8 mouse cellular contexts compared by ENCODE assay signal in the genomic region with DNA sequence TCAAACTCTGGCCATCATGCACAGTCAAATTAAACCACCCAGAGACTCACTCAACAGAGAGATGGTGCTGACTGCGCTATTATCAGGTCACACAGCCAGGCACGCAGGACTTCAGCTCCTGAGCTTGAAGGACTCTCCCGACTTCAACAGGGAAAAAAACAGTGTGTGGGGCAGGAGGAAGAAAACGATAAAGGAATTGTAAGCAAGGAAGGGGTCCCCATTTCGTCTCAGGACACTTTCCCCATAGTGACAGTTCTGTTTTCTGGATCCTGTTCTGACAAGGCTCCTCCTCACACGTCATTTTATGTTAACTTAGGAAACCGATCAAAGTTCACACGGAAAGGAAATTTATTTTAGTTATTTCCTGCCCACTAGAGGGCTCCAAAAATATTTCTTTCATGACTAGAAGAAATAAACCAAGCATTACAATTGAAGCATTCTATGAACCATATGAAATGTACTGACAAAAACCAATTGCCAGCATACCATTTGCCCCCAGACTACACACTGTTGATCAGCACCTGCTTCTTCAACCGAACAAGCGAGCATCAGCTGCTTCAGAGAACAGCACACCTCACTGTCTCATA. TPM values are rescaled to one million over a fixed set of nuclear protein-coding genes. Genes with fewer than 3 reads are reported as not detected.
DNase-seq lines count a peak whose midpoint lies in the region; ATAC-seq and TF ChIP-seq lines count a peak whose summit lies in the region.

No protein-coding gene starts in this region.

- peaks cover 49% of the 10 kb centered on the region for H3K4me1 ChIP-seq in heart, embryonic 12.5 days (replicated peaks)
- peaks cover 15 to 62% of the 10 kb centered on the region in 2 experiments for H3K4me1 ChIP-seq in CH12.LX (ENCODE audit: control insufficient read depth in 1 of 2, insufficient read depth in 2 of 2)
- peaks cover 30% of the 10 kb centered on the region for H3K4me1 ChIP-seq in embryonic facial prominence, embryonic 14.5 days (ENCODE audit: control insufficient read depth, insufficient read depth, low read length)
- H3K4me1 ChIP-seq in liver, postnatal 0 days (ENCODE audit: insufficient read depth): peaks cover 31% of the 10 kb centered on the region
- peaks cover 16% of the 10 kb centered on the region for H3K4me1 ChIP-seq in thymus, adult 2 months (replicated peaks; ENCODE audit: control insufficient read depth, insufficient read depth, low read length)

- intact Hi-C loops in heart, postnatal 36 days (cut with DNase I): loop anchor here (1.0 to 10.0 kb wide), 2 partner anchors 213 to 245 kb away; no protein-coding TSS in a partner anchor

- H3K9ac ChIP-seq in heart, embryonic 12.5 days: no peak overlapping the region
- no peak overlapping the region for H3K9ac ChIP-seq in CH12.LX (ENCODE audit: insufficient read depth, low read depth)
- H3K9ac ChIP-seq in embryonic facial prominence, embryonic 14.5 days (ENCODE audit: low read depth, low read length): no peak overlapping the region
- H3K9ac ChIP-seq in liver, postnatal 0 days (replicated peaks): peak overlapping the region; percentile 9; the same call in 1 of the 2 replicates

- H3K36me3 ChIP-seq in heart, embryonic 12.5 days: no peaks in the 10 kb centered on the region
- H3K36me3 ChIP-seq in CH12.LX (replicated peaks in 1 of 2; ENCODE audit: control insufficient read depth in 1 of 2, insufficient read depth in 1 of 2, low read length in 1 of 2): peaks cover 0 to 10% of the 10 kb centered on the region in 2 experiments
- H3K36me3 ChIP-seq in embryonic facial prominence, embryonic 14.5 days (ENCODE audit: control insufficient read depth, insufficient read depth, low read length): no peaks in the 10 kb centered on the region
- H3K36me3 ChIP-seq in liver, postnatal 0 days (replicated peaks; ENCODE audit: insufficient read depth, low read length): no peaks in the 10 kb centered on the region
- H3K36me3 ChIP-seq in thymus, adult 2 months (ENCODE audit: control insufficient read depth, insufficient read depth, low read length): no peaks in the 10 kb centered on the region

- no peak overlapping the region for H3K27ac ChIP-seq in heart, embryonic 12.5 days (ENCODE audit: poor library complexity, severe bottlenecking)
- H3K27ac ChIP-seq in CH12.LX (ENCODE audit: insufficient read depth, low read depth): no peak overlapping the region
- peak overlapping the region; percentile 29; the same call in 1 of the 2 replicates for H3K27ac ChIP-seq in embryonic facial prominence, embryonic 14.5 days (replicated peaks; ENCODE audit: low read depth, low read length)
- peak overlapping the region; percentile 81 for H3K27ac ChIP-seq in liver, postnatal 0 days (ENCODE audit: low read depth)
- H3K27ac ChIP-seq in thymus, adult 2 months (ENCODE audit: control insufficient read depth, insufficient read depth, low read length): no peak overlapping the region

- 0 out of 2 replicates have a peak overlapping the region, but pooled peaks have one; percentile 15 for H3K4me2 ChIP-seq in heart, embryonic 12.5 days
- H3K4me2 ChIP-seq in CH12.LX (ENCODE audit: insufficient read depth, low read depth, poor library complexity, severe bottlenecking): no peak overlapping the region; the same call in 1 of the 2 replicates
- peak overlapping the region; percentile 23 for H3K4me2 ChIP-seq in embryonic facial prominence, embryonic 14.5 days (ENCODE audit: low read depth, low read length)
- peak overlapping the region; percentile 49 for H3K4me2 ChIP-seq in liver, postnatal 0 days (ENCODE audit: low read depth, low read length)

- no peak overlapping the region for H3K4me3 ChIP-seq in heart, embryonic 12.5 days
- peak overlapping the region in 1 of 3 experiments; percentile 14 for H3K4me3 ChIP-seq in CH12.LX (replicated peaks in 1 of 3; ENCODE audit: low read depth in 2 of 3, low read length in 2 of 3, poor library complexity in 1 of 3)
- no peak overlapping the region for H3K4me3 ChIP-seq in embryonic facial prominence, embryonic 14.5 days (ENCODE audit: low read depth, low read length)
- H3K4me3 ChIP-seq in liver, postnatal 0 days (ENCODE audit: low read depth, low read length): no peak overlapping the region
- no peak overlapping the region for H3K4me3 ChIP-seq in thymus, adult 2 months (ENCODE audit: control insufficient read depth, insufficient read depth, low read length)

- TF ChIP-seq RAD21 in CH12.LX (IDR thresholded peaks at IDR 0.05; ENCODE audit: low read depth, low read length): peak; percentile 61

- dilution Hi-C loops in CH12.LX (cut with MboI; ENCODE audit: extremely low pct_ligation_motif_present, extremely low pct_unique_long_range_greater_than_20kb, low sequenced_read_pairs): no loop called here

- DNase-seq in heart, postnatal 36 days: no peak
- peak; percentile 53 for DNase-seq in CH12.LX (ENCODE audit: extremely low read depth)
- peak; percentile 74 for DNase-seq in embryonic facial prominence, embryonic 14.5 days (ENCODE audit: low spot score)
- DNase-seq in liver, postnatal 0 days: no peak
- DNase-seq in cerebellum, adult 9-11 months: no peak
- no peak for DNase-seq in thymus, adult 2 months

- ATAC-seq in heart, embryonic 12.5 days (ENCODE audit: insufficient number of reproducible peaks, low FRiP score): no peak
- no peak for ATAC-seq in embryonic facial prominence, embryonic 14.5 days (ENCODE audit: low read depth)
- ATAC-seq in liver, postnatal 0 days: no peak
- ATAC-seq in granulocyte monocyte progenitor cell, adult 5-6 weeks (replicated peaks; ENCODE audit: poor library complexity, severe bottlenecking): no peak

- TF ChIP-seq CTCF in CH12.LX (conservative IDR thresholded peaks at IDR 0.05 in 1 of 2, IDR thresholded peaks at IDR 0.05 in 1 of 2; ENCODE audit: low read depth in 2 of 2, low read length in 2 of 2): peak in 1 of 2 experiments; percentile 67; a peak in 2 of 4 replicates
- peak; percentile 41 for TF ChIP-seq CTCF in liver, postnatal 0 days (IDR thresholded peaks at IDR 0.05; ENCODE audit: low read depth)
- TF ChIP-seq CTCF in thymus, adult 2 months (IDR thresholded peaks at IDR 0.05; ENCODE audit: borderline replicate concordance, control insufficient read depth, extremely low read depth, insufficient read depth, low read length, poor library complexity): no peak

- 28% methylated on average over 10 of the region's 10 CpGs for WGBS in heart, embryonic 12.5 days
- WGBS in embryonic facial prominence, embryonic 14.5 days: 32% methylated on average over 10 of the region's 10 CpGs
- 23% methylated on average over 10 of the region's 10 CpGs for WGBS in liver, postnatal 0 days (ENCODE audit: insufficient replicate concordance)
- WGBS in thymus, adult 2 months: 36% methylated on average over 10 of the region's 10 CpGs

- H3K79me2 ChIP-seq in CH12.LX (replicated peaks; ENCODE audit: control insufficient read depth, extremely low read depth, insufficient read depth, poor library complexity, severe bottlenecking): peaks cover 77% of the 10 kb centered on the region

- no peaks in the 10 kb centered on the region for H3K9me3 ChIP-seq in heart, embryonic 12.5 days (replicated peaks)
- H3K9me3 ChIP-seq in CH12.LX (replicated peaks; ENCODE audit: low read length): no peaks in the 10 kb centered on the region
- H3K9me3 ChIP-seq in embryonic facial prominence, embryonic 14.5 days (ENCODE audit: control insufficient read depth, low read length): no peaks in the 10 kb centered on the region
- H3K9me3 ChIP-seq in liver, postnatal 0 days (ENCODE audit: low read length): no peaks in the 10 kb centered on the region

- TF ChIP-seq POLR2A in CH12.LX (IDR thresholded peaks at IDR 0.05; ENCODE audit: low read depth, low read length): no peak
- no peak for TF ChIP-seq POLR2A in thymus, adult 2 months (IDR thresholded peaks at IDR 0.05; ENCODE audit: control insufficient read depth, extremely low read depth, insufficient read depth, low read length, poor library complexity)

- in situ Hi-C loops in CH12.LX (cut with MboI; ENCODE audit: low pct_ligation_motif_present, low pct_unique_long_range_greater_than_20kb, low sequenced_read_pairs): no loop called here

- no peaks in the 10 kb centered on the region for H3K27me3 ChIP-seq in heart, embryonic 12.5 days (replicated peaks)
- H3K27me3 ChIP-seq in CH12.LX (replicated peaks): no peaks in the 10 kb centered on the region
- no peaks in the 10 kb centered on the region for H3K27me3 ChIP-seq in embryonic facial prominence, embryonic 14.5 days (replicated peaks; ENCODE audit: control insufficient read depth, insufficient read depth, low read length)
- H3K27me3 ChIP-seq in liver, postnatal 0 days (ENCODE audit: insufficient read depth, low read length): no peaks in the 10 kb centered on the region
- H3K27me3 ChIP-seq in thymus, adult 2 months (ENCODE audit: control insufficient read depth, insufficient read depth, low read length): no peaks in the 10 kb centered on the region

- no peak for TF ChIP-seq EP300 in CH12.LX (IDR thresholded peaks at IDR 0.05; ENCODE audit: low read length)
- no peak for TF ChIP-seq EP300 in liver, postnatal 0 days (IDR thresholded peaks at IDR 0.05; ENCODE audit: low read depth)

TF ChIP-seq in CH12.LX, 34 proteins besides CTCF, POLR2A, EP300 and RAD21:
- TF ChIP-seq TCF12 (IDR thresholded peaks at IDR 0.05; ENCODE audit: low read depth, low read length) (no peak), SMC3 (IDR thresholded peaks at IDR 0.05; ENCODE audit: low read depth, low read length) (peak; percentile 68)
TF ChIP-seq in CH12.LX: peak in this region for 1.

RNA-seq across cellular contexts. Expression of a gene that starts 4.6 kb away (rescaled TPM):
- 69.1 and 70.4 TPM in 2 replicates for polyA plus RNA-seq in heart, embryonic 12.5 days (2016; fragmentation: Nextera tagmentation; extraction: Ambion mirVana)
- total RNA-seq in heart, postnatal 36 days (2021): 10 to 100 TPM; 90.7 to 96.1 TPM
- total RNA-seq in CH12.LX (2012; rRNA removed) (44.8 and 46.9 TPM in 2 replicates), CH12.LX (2014; rRNA removed) (83.3 and 83.5 TPM in 2 replicates)
- 81.8 and 85.9 TPM in 2 replicates for polyA plus RNA-seq in CH12.LX (2012; ENCODE audit: insufficient read length, low read depth)
- polyA plus RNA-seq in embryonic facial prominence, embryonic 14.5 days (2014; fragmentation: Nextera tagmentation; extraction: Ambion mirVana): 73.2 and 73.8 TPM in 2 replicates
- 37.0 and 39.4 TPM in 2 replicates for polyA plus RNA-seq in liver, postnatal 0 days (2015; fragmentation: Nextera tagmentation; extraction: Ambion mirVana)
- 25.4 and 33.9 TPM in 2 replicates for total RNA-seq in granulocyte monocyte progenitor cell, adult 5-6 weeks (2014; fragmentation: Nextera tagmentation)
- 33.6 and 46.5 TPM in 2 replicates for total RNA-seq in granulocyte monocyte progenitor cell, adult 5-6 weeks (2017)
- polyA plus RNA-seq in thymus, adult 2 months (2012; rRNA removed): 45.3 and 48.2 TPM in 2 replicates

Comparison
In these comparisons a context has a peak if more than half of its experiments do, and no peak if none do; other contexts are left out.
1. H3K27ac ChIP-seq: peak in embryonic facial prominence, embryonic 14.5 days (single experiment) and liver, postnatal 0 days (single experiment); none in heart, embryonic 12.5 days (single experiment), CH12.LX (single experiment) and thymus, adult 2 months (single experiment).
2. DNase-seq: peak in CH12.LX (single experiment) and embryonic facial prominence, embryonic 14.5 days (single experiment); none in heart, postnatal 36 days (0 of 2), liver, postnatal 0 days (single experiment), cerebellum, adult 9-11 months (single experiment) and thymus, adult 2 months (single experiment).